Mouse (Mus musculus): ENCODE data around the gene Gm11733. TPM values are rescaled to one million over a fixed set of nuclear protein-coding genes. Genes with fewer than 3 reads are reported as not detected.

Gm11733 gene
- polyA plus RNA-seq, 1 experiment from 2014 or later, result not detected

DNA sequence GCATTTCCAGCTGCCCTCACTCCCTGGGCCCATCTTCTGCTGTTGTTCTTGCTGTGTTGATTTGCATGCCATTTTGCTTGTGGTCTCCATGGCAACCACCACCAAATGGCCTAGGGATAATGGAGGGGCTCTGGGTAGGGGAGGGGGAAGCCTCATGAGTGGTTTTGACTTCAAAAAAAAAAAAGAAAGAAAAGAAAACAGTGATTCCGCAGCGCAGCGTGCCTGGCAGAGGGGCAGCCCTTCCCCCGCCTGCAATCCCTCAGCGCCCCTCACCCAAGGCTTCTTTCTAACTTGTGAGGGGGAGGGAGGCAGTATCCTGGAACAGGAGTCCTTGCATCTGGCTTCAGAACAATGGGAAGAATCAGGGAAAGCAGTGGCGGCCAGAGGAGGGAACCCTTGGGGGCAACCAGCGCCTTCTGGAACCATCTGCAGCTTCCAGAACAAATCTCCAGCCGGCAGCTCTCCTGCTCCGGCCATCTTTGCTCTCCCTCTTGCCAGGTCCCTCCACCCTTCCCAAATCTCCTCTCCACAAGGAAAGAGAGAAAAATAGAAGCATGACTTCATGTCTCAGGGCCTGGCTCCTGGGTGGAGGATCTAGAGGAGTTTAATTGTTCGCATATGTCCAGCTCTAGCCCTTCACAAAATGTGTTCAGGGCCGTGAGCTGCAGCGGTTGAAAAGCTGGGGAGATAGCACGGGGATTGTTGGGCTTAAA lies 5.0 kb upstream of the Gm11733 start:
- H3K4me3 ChIP-seq (replicated peaks), result no peak overlapping the region
- peaks cover 8% of the 10 kb centered on the region; the same call in 1 of the 2 replicates for H3K27me3 ChIP-seq
- no peak for ATAC-seq (replicated peaks; ENCODE audit: low FRiP score)
- peaks cover 34% of the 10 kb centered on the region for H3K4me1 ChIP-seq
- peak overlapping the region; percentile 54 for H3K27ac ChIP-seq
- H3K9ac ChIP-seq, result no peak overlapping the region
- H3K36me3 ChIP-seq, result no peaks in the 10 kb centered on the region
- H3K9me3 ChIP-seq (replicated peaks), result no peaks in the 10 kb centered on the region; the same call in 1 of the 2 replicates
- WGBS, result 15% methylated on average over 13 of the region's 13 CpGs
- H3K4me2 ChIP-seq, result peak overlapping the region; percentile 27; the same call in 1 of the 2 replicates

- Histone ChIP-seq H3K9me3 (replicated peaks) (no peaks in the 10 kb centered on the region; the same call in 1 of the 2 replicates), H3K4me3 (replicated peaks) (no peak overlapping the region), H3K36me3 (no peaks in the 10 kb centered on the region), H3K4me1 (peaks cover 40% of the 10 kb centered on the region), H3K27ac (peak overlapping the region; percentile 54), H3K9ac (no peak overlapping the region), H3K27me3 (peaks cover 8% of the 10 kb centered on the region; the same call in 1 of the 2 replicates), H3K4me2 (no peak overlapping the region)
- no peak for ATAC-seq (replicated peaks; ENCODE audit: low FRiP score)
- 58% methylated on average over 12 of the region's 12 CpGs for whole genome bisulfite sequencing
These were observed 4.4 kb upstream of the Gm11733 start for GRCm38 (mm10) chr11:117479746-117480145.

DNA sequence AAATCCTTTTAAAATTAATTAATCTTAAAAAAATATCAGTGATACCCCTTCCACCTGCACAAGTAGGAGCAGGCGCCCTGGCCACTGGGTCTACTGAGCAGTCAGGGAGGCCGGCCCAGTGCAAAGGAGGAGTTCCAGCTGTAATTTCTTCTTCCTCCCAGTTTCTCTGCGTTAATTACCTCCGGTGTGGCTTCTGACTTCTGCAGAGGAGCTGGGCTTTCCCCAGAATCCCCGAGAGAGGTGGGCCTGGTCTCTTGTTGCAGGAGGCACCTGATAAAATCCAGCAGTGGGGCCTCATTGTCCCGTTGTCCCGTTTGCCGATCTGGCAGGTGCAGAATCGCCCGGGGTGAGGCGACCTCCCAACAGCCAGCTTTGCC lies 1.9 kb upstream of the Gm11733 start:
- WGBS, result 7% methylated on average over 11 of the region's 11 CpGs
- ATAC-seq (replicated peaks; ENCODE audit: low FRiP score), result no peak
- H3K27ac ChIP-seq, result peak overlapping the region; percentile 77

GRCm38 (mm10) chr11:117482677-117483511 lies 1.3 kb upstream of the Gm11733 start:
- H3K9me3 ChIP-seq (replicated peaks), result no peaks in the 10 kb centered on the region
- H3K4me3 ChIP-seq (replicated peaks), result peak overlapping the region; percentile 34
- 0 out of 2 replicates have a peak overlapping the region, but pooled peaks have one; percentile 31 for H3K9ac ChIP-seq
- H3K27me3 ChIP-seq, result peaks cover 11% of the 10 kb centered on the region; the same call in 1 of the 2 replicates
- peak; percentile 57 for ATAC-seq (replicated peaks; ENCODE audit: low FRiP score)
- 2% methylated on average over 25 of the region's 26 CpGs for WGBS
- peak overlapping the region; percentile 77 for H3K27ac ChIP-seq
- peaks cover 41% of the 10 kb centered on the region for H3K4me1 ChIP-seq
- peak overlapping the region; percentile 67 for H3K4me2 ChIP-seq
- no peaks in the 10 kb centered on the region for H3K36me3 ChIP-seq

More for the DNA sequence above, 1.9 kb upstream of the Gm11733 start:
- Histone ChIP-seq H3K9me3 (replicated peaks) (no peaks in the 10 kb centered on the region; the same call in 1 of the 2 replicates), H3K36me3 (no peaks in the 10 kb centered on the region), H3K9ac (0 out of 2 replicates have a peak overlapping the region, but pooled peaks have one; percentile 7), H3K4me1 (peaks cover 41% of the 10 kb centered on the region), H3K4me3 (replicated peaks) (peak overlapping the region; percentile 34), H3K27me3 (peaks cover 11% of the 10 kb centered on the region; the same call in 1 of the 2 replicates), H3K4me2 (peak overlapping the region; percentile 67)

GRCm38 (mm10) chr11:117491408-117492208 lies 7.4 kb downstream of the Gm11733 start:
- ATAC-seq (replicated peaks; ENCODE audit: low FRiP score), result 0 out of 2 replicates have a peak, but pooled peaks have one; percentile 56

DNA sequence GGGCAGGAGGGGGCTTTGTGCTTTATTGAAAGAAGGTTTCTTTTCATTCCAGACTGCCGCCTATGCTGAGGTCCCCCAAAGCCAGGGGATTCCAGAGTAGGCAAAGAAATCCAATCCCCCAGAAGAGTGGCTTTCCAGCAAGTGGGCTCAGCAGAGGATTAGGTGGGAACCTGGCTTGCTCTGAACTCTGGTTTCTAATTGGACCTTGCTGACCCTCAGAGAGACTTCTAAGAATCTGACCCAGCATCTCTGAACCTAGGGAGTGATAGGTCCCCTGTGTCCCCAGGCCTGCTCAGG lies 8.0 kb downstream of the Gm11733 start:
- H3K27me3 ChIP-seq, result peaks cover 11% of the 10 kb centered on the region
- H3K4me3 ChIP-seq (replicated peaks), result no peak overlapping the region
- no peak for ATAC-seq (replicated peaks; ENCODE audit: low FRiP score)
- H3K4me2 ChIP-seq, result no peak overlapping the region
- H3K4me1 ChIP-seq, result peaks cover 14% of the 10 kb centered on the region
- H3K9ac ChIP-seq, result no peak overlapping the region
- WGBS, result 39% methylated on average over 1 of the region's 1 CpGs
- H3K9me3 ChIP-seq (replicated peaks), result no peaks in the 10 kb centered on the region; the same call in none of the 2 replicates
- no peaks in the 10 kb centered on the region for H3K36me3 ChIP-seq
- H3K27ac ChIP-seq, result no peak overlapping the region

More at GRCm38 (mm10) chr11:117491408-117492208, 7.4 kb downstream of the Gm11733 start:
- Histone ChIP-seq H3K4me3 (replicated peaks) (no peak overlapping the region), H3K4me1 (peaks cover 9% of the 10 kb centered on the region), H3K9me3 (replicated peaks) (no peaks in the 10 kb centered on the region; the same call in none of the 2 replicates), H3K4me2 (no peak overlapping the region), H3K9ac (no peak overlapping the region), H3K27ac (no peak overlapping the region), H3K36me3 (no peaks in the 10 kb centered on the region), H3K27me3 (peaks cover 11% of the 10 kb centered on the region)
- WGBS, result 70% methylated on average over 17 of the region's 17 CpGs

DNA sequence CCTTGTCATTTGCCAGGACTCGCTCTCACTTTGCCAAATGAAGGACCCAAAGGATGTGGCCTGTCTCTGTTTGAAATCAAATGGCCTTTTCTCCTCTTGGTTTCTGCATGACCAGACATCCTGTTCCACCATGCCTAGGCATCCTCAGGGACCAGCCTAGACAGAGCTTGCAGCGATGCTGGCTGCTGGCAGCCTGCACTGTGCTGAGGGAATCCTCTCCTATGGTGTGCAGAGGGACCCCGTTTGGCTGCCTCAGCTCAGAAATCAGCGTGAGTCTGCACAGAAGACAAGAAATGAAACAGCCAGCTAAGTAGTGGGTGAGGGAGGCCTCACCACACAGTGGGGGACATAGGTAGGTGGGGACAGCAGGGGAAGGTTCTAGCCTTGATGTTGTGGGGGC lies 12.6 kb downstream of the Gm11733 start:
- no peaks in the 10 kb centered on the region for H3K36me3 ChIP-seq
- H3K4me1 ChIP-seq, result peaks cover 28% of the 10 kb centered on the region
- peaks cover 11% of the 10 kb centered on the region for H3K27me3 ChIP-seq
- no peaks in the 10 kb centered on the region for H3K9me3 ChIP-seq (replicated peaks)
- 33% methylated on average over 4 of the region's 4 CpGs for WGBS
- no peak overlapping the region for H3K4me3 ChIP-seq (replicated peaks)
- no peak overlapping the region for H3K9ac ChIP-seq
- no peak for ATAC-seq (replicated peaks; ENCODE audit: low FRiP score)
- no peak overlapping the region for H3K4me2 ChIP-seq
- peak overlapping the region; percentile 64 for H3K27ac ChIP-seq

- Histone ChIP-seq H3K9ac (no peak overlapping the region), H3K9me3 (replicated peaks) (no peaks in the 10 kb centered on the region), H3K27ac (peak overlapping the region; percentile 64), H3K4me3 (replicated peaks) (no peak overlapping the region), H3K27me3 (peaks cover 11% of the 10 kb centered on the region), H3K36me3 (no peaks in the 10 kb centered on the region), H3K4me1 (peaks cover 25% of the 10 kb centered on the region), H3K4me2 (peak overlapping the region; percentile 38)
- ATAC-seq (replicated peaks; ENCODE audit: low FRiP score), result peak; percentile 89
- 11% methylated on average over 16 of the region's 16 CpGs for WGBS
These were observed 13.3 kb downstream of the Gm11733 start for GRCm38 (mm10) chr11:117497256-117498136.

- WGBS, result 70% methylated on average over 1 of the region's 1 CpGs
- Histone ChIP-seq H3K27ac (peak overlapping the region; percentile 60), H3K4me1 (peaks cover 25% of the 10 kb centered on the region), H3K4me2 (peak overlapping the region; percentile 38; the same call in 1 of the 2 replicates), H3K9ac (no peak overlapping the region), H3K36me3 (no peaks in the 10 kb centered on the region), H3K4me3 (replicated peaks) (no peak overlapping the region), H3K27me3 (peaks cover 11% of the 10 kb centered on the region), H3K9me3 (replicated peaks) (no peaks in the 10 kb centered on the region)
- peak; percentile 18; the same call in 1 of the 2 replicates for ATAC-seq (replicated peaks; ENCODE audit: low FRiP score)
These were observed 14.0 kb downstream of the Gm11733 start for GRCm38 (mm10) chr11:117498137-117498511.

GRCm38 (mm10) chr11:117508972-117509371 lies 24.8 kb downstream of the Gm11733 start:
- Histone ChIP-seq H3K9me3 (replicated peaks) (no peaks in the 10 kb centered on the region), H3K9ac (no peak overlapping the region), H3K4me2 (no peak overlapping the region), H3K4me1 (no peaks in the 10 kb centered on the region), H3K4me3 (replicated peaks) (no peak overlapping the region), H3K27ac (no peak overlapping the region), H3K36me3 (no peaks in the 10 kb centered on the region), H3K27me3 (no peaks in the 10 kb centered on the region)
- 88% methylated on average over 4 of the region's 4 CpGs for WGBS
- no peak for ATAC-seq (replicated peaks; ENCODE audit: low FRiP score)
